Mouse (Mus musculus) midbrain, embryonic 15.5 days (tissue): Measurements from ENCODE around the gene Fbxo6. TPM values are rescaled to one million over a fixed set of nuclear protein-coding genes. Genes with fewer than 3 reads are reported as not detected.
A peak's percentile ranks its signal among the peaks of the same experiment; 100 is the strongest.

Source experiments
- ATAC-seq: fragments of 200-750 bp; cut with Nextera tagmentation; replicated peaks from 2 replicates; pipeline ENCODE4 v1.8.0; 2017; ENCODE audit warnings: moderate TSS enrichment
- H3K27ac ChIP-seq: fragments of 300-500 bp; sonication (generic); 2 replicates; pipeline ENCODE4 v1.5.1; 2015; ENCODE audit warnings: mild to moderate bottlenecking, inconsistent platforms
- H3K27me3 ChIP-seq: fragments of 300-500 bp; sonication (generic); replicated peaks from 2 replicates; pipeline ENCODE4 v1.6.1; 2015; ENCODE audit warnings: inconsistent platforms
- H3K36me3 ChIP-seq: fragments of 300-500 bp; sonication (generic); replicated peaks from 2 replicates; pipeline ENCODE4 v1.6.1; 2015; ENCODE audit warnings: inconsistent platforms
- H3K4me1 ChIP-seq: fragments of 300-500 bp; sonication (generic); 2 replicates; pipeline ENCODE4 v1.6.1; 2015; ENCODE audit warnings: inconsistent platforms
- H3K4me2 ChIP-seq: fragments of 300-500 bp; sonication (generic); 2 replicates; pipeline ENCODE4 v1.6.1; 2015; ENCODE audit warnings: inconsistent platforms, mild to moderate bottlenecking, moderate library complexity
- H3K4me3 ChIP-seq: fragments of 300-500 bp; sonication (generic); 2 replicates; pipeline ENCODE4 v1.5.1; 2015; ENCODE audit warnings: mild to moderate bottlenecking, inconsistent platforms
- H3K9ac ChIP-seq: fragments of 300-500 bp; sonication (generic); 2 replicates; pipeline ENCODE4 v1.6.1; 2015; ENCODE audit warnings: mild to moderate bottlenecking, inconsistent platforms
- H3K9me3 ChIP-seq: fragments of 300-500 bp; sonication (generic); 2 replicates; pipeline ENCODE4 v1.6.1; 2016; ENCODE audit warnings: inconsistent platforms
- WGBS: fragments of 180-500 bp; shearing (Covaris S2); methylation state at CpG from one replicate; pipeline ENCODE4 v1.1.7; 2015; ENCODE audit warnings: mixed read lengths; 5-methylcytosine and 5-hydroxymethylcytosine counted together
- polyA plus RNA-seq: library from polyadenylated mRNA; unstranded; fragments of >200 nt; fragmentation: Nextera tagmentation; extraction: Ambion mirVana; gene quantifications from 2 replicates; pipeline ENCODE4 v1.2.1, GENCODE M21; 2015

Fbxo6 gene
- polyA plus RNA-seq, 1 experiment from 2014 or later = 21.6 TPM

GRCm38 (mm10) chr4:148139767-148140097, 12.2 kb downstream of the Fbxo6 start:
- no peaks in the 10 kb centered on the region for H3K9me3 ChIP-seq
- peak overlapping the region; percentile 52 for H3K9ac ChIP-seq
- H3K27me3 ChIP-seq = no peaks in the 10 kb centered on the region
- H3K27ac ChIP-seq = peak overlapping the region; percentile 91
- peak; percentile 26 for ATAC-seq
- H3K36me3 ChIP-seq = no peaks in the 10 kb centered on the region
- 1% methylated on average over 12 of the region's 12 CpGs for WGBS
- H3K4me2 ChIP-seq = peak overlapping the region; percentile 76
- peak overlapping the region; percentile 52 for H3K4me3 ChIP-seq
- H3K4me1 ChIP-seq = peaks cover 40% of the 10 kb centered on the region

DNA sequence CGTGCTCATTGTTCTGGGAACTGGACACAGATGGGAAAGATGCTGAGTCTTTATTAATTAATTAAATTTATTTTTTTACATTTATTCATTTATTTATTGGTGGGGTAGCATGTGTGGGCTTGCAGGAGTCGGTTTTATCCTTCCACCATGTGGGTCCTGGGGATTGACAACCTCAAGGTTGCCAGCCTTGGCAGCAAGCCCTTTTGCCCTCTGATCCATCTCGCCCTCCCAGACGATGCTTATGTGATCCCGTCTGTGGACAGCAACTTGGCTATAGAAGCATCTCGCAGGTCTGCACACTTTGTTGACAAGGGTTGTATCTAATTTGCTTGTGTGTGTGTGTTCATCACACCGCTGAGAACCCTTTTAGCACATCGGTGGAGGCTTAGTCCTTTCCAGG, 14.4 kb downstream of the Fbxo6 start:
- Histone ChIP-seq H3K9me3 (no peaks in the 10 kb centered on the region), H3K4me3 (no peak overlapping the region), H3K4me1 (peaks cover 30% of the 10 kb centered on the region), H3K27me3 (no peaks in the 10 kb centered on the region), H3K36me3 (no peaks in the 10 kb centered on the region), H3K9ac (no peak overlapping the region), H3K4me2 (no peak overlapping the region), H3K27ac (no peak overlapping the region)
- WGBS = 57% methylated on average over 8 of the region's 8 CpGs
- no peak for ATAC-seq

GRCm38 (mm10) chr4:148134988-148135387, 17.0 kb downstream of the Fbxo6 start:
- no peak overlapping the region for H3K9ac ChIP-seq
- H3K27me3 ChIP-seq = no peaks in the 10 kb centered on the region
- H3K9me3 ChIP-seq = no peaks in the 10 kb centered on the region
- no peak for ATAC-seq
- 86% methylated on average over 8 of the region's 8 CpGs for WGBS
- no peak overlapping the region for H3K27ac ChIP-seq
- no peak overlapping the region for H3K4me3 ChIP-seq
- H3K4me1 ChIP-seq = peaks cover 38% of the 10 kb centered on the region
- no peak overlapping the region for H3K4me2 ChIP-seq
- H3K36me3 ChIP-seq = no peaks in the 10 kb centered on the region

GRCm38 (mm10) chr4:148131497-148132081, 20.4 kb downstream of the Fbxo6 start:
- Histone ChIP-seq H3K9ac (peak overlapping the region; percentile 98), H3K36me3 (no peaks in the 10 kb centered on the region), H3K9me3 (no peaks in the 10 kb centered on the region), H3K27ac (peak overlapping the region; percentile 98), H3K27me3 (no peaks in the 10 kb centered on the region), H3K4me3 (peak overlapping the region; percentile 66), H3K4me2 (peak overlapping the region; percentile 78), H3K4me1 (peaks cover 45% of the 10 kb centered on the region)
- under 1% methylated on average over 21 of the region's 21 CpGs for WGBS
- peak; percentile 56 for ATAC-seq

GRCm38 (mm10) chr4:148130561-148131413, 21.2 kb downstream of the Fbxo6 start, which contains the start of gene Draxin:
Gene Draxin, minus strand, starts transcription at chr4:148130698.
- Histone ChIP-seq H3K9me3 (no peaks in the 10 kb centered on the region), H3K4me2 (peak within 1 kb of the TSS; percentile 78), H3K4me1 (peaks cover 52% of the 10 kb centered on the region), H3K27me3 (no peaks in the 10 kb centered on the region), H3K9ac (peak within 1 kb of the TSS; percentile 98), H3K4me3 (peak within 1 kb of the TSS; percentile 66), H3K36me3 (no peaks in the 10 kb centered on the region), H3K27ac (peak within 1 kb of the TSS; percentile 98)
- peak; percentile 89 for ATAC-seq
- under 1% methylated on average over 85 of the region's 87 CpGs for WGBS

DNA sequence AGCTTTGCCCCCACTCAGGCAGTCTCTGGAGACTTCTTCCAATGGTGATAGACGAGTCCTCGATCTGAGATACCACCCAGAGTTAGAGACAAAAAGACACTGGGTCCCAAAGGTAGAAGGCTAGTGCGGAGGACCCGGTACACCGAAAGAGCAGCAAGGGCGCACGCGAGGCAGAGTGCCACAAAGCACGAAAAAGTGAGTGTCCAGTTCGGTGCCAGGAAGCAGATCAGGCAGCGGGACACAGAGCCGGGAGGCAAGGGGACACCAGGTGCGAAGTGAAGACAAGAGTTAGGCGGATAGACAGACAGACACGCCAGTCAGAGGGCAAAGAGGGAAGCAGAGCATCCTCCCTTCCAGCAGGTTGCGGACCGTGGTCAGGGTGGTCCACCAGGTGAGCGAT, 21.8 kb downstream of the Fbxo6 start, which contains the start of gene Mad2l2:
Mad2l2 (plus strand) TSS at position 252 of the 400 bp plus-strand sequence.
- H3K9me3 ChIP-seq = no peaks in the 10 kb centered on the region
- no peaks in the 10 kb centered on the region for H3K27me3 ChIP-seq
- H3K4me2 ChIP-seq = peak within 1 kb of the TSS; percentile 78
- WGBS = under 1% methylated on average over 18 of the region's 18 CpGs
- peak; percentile 2; the same call in 1 of the 2 replicates for ATAC-seq
- H3K4me3 ChIP-seq = peak within 1 kb of the TSS; percentile 66
- no peaks in the 10 kb centered on the region for H3K36me3 ChIP-seq
- H3K9ac ChIP-seq = peak within 1 kb of the TSS; percentile 98
- H3K27ac ChIP-seq = peak within 1 kb of the TSS; percentile 98
- H3K4me1 ChIP-seq = peaks cover 56% of the 10 kb centered on the region

DNA sequence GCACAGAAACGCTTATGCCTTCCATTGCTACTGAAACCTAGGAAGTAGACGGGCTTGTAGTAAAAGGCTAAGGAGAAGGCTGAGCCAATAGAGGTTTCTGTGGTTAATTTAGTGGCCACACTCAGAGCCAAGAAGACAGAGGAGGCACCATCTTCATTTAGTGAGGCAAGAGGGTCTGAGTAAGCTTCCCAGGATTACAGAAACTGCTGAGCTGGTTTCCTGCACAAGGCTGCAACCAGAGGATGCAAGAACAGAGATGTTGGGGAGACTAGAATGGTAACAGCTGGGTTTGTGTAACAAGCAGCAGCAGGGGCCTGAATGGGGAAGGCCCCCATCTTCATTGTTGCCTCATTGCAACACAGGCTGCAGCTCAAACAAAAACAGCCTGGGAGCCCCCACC, 23.3 kb downstream of the Fbxo6 start:
- Histone ChIP-seq H3K9ac (peak overlapping the region; percentile 98; the same call in 1 of the 2 replicates), H3K36me3 (no peaks in the 10 kb centered on the region), H3K4me2 (peak overlapping the region; percentile 78), H3K9me3 (no peaks in the 10 kb centered on the region), H3K4me1 (peaks cover 59% of the 10 kb centered on the region), H3K27ac (peak overlapping the region; percentile 98), H3K27me3 (no peaks in the 10 kb centered on the region), H3K4me3 (peak overlapping the region; percentile 66)
- ATAC-seq = no peak
- 70% methylated on average over 2 of the region's 2 CpGs for WGBS

GRCm38 (mm10) chr4:148128241-148128640, 23.7 kb downstream of the Fbxo6 start:
- no peak for ATAC-seq
- WGBS = 58% methylated on average over 1 of the region's 1 CpGs
- peak overlapping the region; percentile 78 for H3K4me2 ChIP-seq
- H3K27ac ChIP-seq = peak overlapping the region; percentile 98
- peak overlapping the region; percentile 98; the same call in 1 of the 2 replicates for H3K9ac ChIP-seq
- peak overlapping the region; percentile 66 for H3K4me3 ChIP-seq
- no peaks in the 10 kb centered on the region for H3K36me3 ChIP-seq
- H3K9me3 ChIP-seq = no peaks in the 10 kb centered on the region
- H3K4me1 ChIP-seq = peaks cover 63% of the 10 kb centered on the region
- H3K27me3 ChIP-seq = no peaks in the 10 kb centered on the region

DNA sequence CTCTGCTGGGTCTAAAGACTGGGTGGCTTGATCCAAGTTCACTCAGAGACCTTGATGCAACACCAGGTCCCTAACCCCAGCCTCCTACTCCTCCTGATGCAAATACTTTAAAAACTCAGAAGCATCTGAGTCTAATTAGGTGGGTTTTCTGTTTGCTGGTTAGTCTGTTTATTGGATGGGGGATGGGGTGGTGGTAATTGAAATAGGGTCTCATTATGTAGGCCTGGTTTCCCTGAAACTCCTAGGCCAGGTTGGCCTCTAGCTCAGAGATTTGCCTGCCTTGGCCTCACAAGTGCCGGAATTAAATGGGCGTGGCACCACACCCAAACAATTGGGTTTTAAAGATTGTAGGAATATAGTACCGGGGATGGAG, 29.3 kb downstream of the Fbxo6 start:
- H3K9me3 ChIP-seq = no peaks in the 10 kb centered on the region
- H3K27me3 ChIP-seq = no peaks in the 10 kb centered on the region
- H3K4me1 ChIP-seq = peaks cover 47% of the 10 kb centered on the region
- ATAC-seq = no peak
- WGBS = 65% methylated on average over 3 of the region's 3 CpGs
- no peak overlapping the region for H3K4me3 ChIP-seq
- peak overlapping the region; percentile 64 for H3K27ac ChIP-seq
- H3K4me2 ChIP-seq = no peak overlapping the region
- H3K9ac ChIP-seq = no peak overlapping the region
- H3K36me3 ChIP-seq = no peaks in the 10 kb centered on the region

DNA sequence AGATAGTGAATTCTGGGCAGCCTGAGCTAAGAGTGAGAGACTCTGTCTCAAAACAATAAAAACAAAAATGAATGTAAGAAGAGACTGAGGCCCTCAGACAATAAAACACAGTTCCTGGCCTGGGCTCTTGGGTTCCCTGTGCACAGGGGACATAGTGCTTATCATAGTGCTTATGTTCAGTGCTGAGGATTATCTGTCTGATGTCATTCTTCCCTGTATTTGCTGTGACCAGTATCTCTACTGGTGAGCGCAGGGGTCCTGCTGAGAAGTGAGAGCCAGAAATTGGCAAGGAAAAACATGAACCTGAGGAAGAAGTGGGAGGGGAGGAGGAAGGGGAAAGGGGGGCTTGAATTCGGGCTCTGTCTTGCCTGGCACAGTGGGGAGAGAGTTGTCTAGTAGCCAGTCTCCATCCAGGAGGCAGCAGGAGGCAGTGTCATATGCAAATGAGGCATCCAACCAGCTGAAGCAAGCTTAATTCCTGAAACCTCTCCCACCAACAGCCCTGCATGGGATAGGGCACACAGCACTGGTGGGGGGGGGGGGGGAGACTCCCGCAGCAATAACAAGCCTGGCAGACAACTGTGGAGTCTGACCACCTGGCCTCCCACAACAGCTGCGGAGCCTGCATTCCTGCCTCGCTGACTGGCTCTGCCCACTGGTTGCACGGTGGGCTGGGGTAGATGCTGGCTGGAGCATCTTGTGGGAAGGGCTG, 29.8 kb downstream of the Fbxo6 start:
- Histone ChIP-seq H3K9ac (no peak overlapping the region; the same call in 1 of the 2 replicates), H3K4me2 (no peak overlapping the region)
- peak; percentile 71 for ATAC-seq

GRCm38 (mm10) chr4:148121362-148121761, 30.6 kb downstream of the Fbxo6 start:
- WGBS = 56% methylated on average over 4 of the region's 4 CpGs

More for the DNA sequence above, 29.8 kb downstream of the Fbxo6 start:
- WGBS = 10% methylated on average over 6 of the region's 6 CpGs
- Histone ChIP-seq H3K36me3 (no peaks in the 10 kb centered on the region), H3K4me3 (no peak overlapping the region), H3K27me3 (no peaks in the 10 kb centered on the region), H3K27ac (peak overlapping the region; percentile 64), H3K9me3 (no peaks in the 10 kb centered on the region), H3K4me1 (peaks cover 43% of the 10 kb centered on the region)

GRCm38 (mm10) chr4:148120555-148120954, 31.4 kb downstream of the Fbxo6 start:
- Histone ChIP-seq H3K9ac (no peak overlapping the region), H3K9me3 (no peaks in the 10 kb centered on the region), H3K4me2 (no peak overlapping the region), H3K27me3 (no peaks in the 10 kb centered on the region), H3K27ac (peak overlapping the region; percentile 64), H3K4me3 (no peak overlapping the region), H3K4me1 (peaks cover 32% of the 10 kb centered on the region), H3K36me3 (no peaks in the 10 kb centered on the region)
- WGBS = 70% methylated on average over 9 of the region's 9 CpGs
- ATAC-seq = no peak

More at GRCm38 (mm10) chr4:148121362-148121761, 30.6 kb downstream of the Fbxo6 start:
- Histone ChIP-seq H3K9me3 (no peaks in the 10 kb centered on the region), H3K27ac (peak overlapping the region; percentile 64), H3K36me3 (no peaks in the 10 kb centered on the region), H3K27me3 (no peaks in the 10 kb centered on the region), H3K4me3 (no peak overlapping the region), H3K4me2 (no peak overlapping the region), H3K9ac (no peak overlapping the region), H3K4me1 (peaks cover 36% of the 10 kb centered on the region)
- peak; percentile 49 for ATAC-seq
